Mouse (Mus musculus) thymus, postnatal 4 days (tissue): ENCODE measurements at regions not wholly inside any gene's neighbourhood (a gene's known extent, or its start where the extent isn't known, plus 50 kb on each side); places are given as distances from the start of the nearest gene placed in this dataset.

Experiments used
- DNase-seq: peaks from one replicate; pipeline ENCODE4 v3.0.0; 2021

DNA sequence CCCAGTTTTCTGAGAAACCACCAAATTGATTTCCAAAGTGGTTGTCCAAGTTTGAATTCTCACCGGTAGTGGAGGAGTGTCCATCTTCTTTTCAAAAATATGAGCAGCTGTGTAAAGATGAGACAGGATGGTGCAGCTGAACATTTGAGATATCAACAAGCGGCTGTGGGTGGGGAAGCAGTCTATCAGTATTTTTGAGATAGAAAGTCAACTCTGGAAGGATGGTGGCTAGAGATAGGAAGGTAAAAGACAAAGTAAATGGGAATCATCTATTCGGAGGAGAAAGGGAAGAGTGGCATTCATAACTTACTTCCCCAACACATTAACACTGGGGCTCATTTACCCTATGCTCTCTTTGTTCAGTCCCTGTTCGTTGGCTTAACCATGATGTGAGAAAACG is 146.9 kb upstream of the Gmnc start:
- no peak for DNase-seq

DNA sequence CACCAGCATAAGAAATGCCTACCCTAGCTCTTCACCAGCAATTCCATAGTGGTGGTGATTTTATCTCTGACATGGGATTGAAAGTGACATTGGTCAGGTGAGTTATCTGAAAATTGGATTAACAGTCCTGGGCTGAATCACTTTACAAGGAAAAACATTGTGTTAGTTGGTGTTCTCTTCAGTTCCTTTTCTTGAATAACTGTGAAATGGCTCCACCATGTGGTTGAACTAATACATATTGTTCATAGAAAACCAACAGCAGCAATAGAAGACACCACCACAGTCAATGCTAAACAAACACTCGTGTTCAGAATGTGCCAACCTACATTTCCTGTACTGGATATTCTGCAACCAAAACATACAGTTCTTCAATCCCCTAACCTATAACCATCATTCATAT is 147.5 kb upstream of the Gmnc start:
- DNase-seq: no peak

DNA sequence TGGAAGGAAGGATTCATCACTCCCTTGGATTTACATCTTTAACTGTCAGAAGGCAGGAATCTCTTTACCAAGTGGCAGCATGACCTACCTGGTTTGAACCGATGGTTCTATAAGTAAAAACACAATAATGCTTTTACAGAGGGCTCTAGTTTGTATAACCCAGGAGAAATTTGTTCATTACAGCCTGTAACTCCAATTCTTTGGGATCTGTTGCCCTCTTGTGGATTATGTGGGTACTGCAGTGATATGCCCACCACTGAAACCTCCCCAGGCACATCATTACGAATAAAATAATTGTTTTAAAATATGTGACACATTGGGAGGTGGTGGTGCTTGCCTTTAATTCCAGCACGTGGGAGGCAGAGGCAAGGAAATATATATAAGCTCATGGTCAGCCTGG is 148.6 kb upstream of the Gmnc start:
- peak; percentile 40 for DNase-seq

DNA sequence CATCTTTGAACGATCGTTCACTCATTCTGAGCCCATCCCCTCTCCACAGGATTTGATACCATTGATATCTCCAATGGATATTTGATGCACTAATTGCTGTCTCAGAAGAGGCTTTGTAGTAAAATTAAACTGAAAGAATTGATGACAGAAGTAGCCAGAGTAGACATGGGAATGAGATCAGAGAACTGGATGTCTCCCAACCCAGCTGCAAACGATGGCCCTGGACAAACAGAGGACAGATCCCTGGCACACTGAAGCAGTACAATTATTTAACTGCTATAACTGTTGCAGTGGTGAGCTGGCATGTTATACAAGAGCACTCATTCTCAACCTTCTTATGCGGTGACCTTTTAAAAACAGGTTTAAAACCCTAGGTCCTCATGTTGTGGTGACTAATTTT is 151.5 kb upstream of the Ostn start:
- no peak for DNase-seq

DNA sequence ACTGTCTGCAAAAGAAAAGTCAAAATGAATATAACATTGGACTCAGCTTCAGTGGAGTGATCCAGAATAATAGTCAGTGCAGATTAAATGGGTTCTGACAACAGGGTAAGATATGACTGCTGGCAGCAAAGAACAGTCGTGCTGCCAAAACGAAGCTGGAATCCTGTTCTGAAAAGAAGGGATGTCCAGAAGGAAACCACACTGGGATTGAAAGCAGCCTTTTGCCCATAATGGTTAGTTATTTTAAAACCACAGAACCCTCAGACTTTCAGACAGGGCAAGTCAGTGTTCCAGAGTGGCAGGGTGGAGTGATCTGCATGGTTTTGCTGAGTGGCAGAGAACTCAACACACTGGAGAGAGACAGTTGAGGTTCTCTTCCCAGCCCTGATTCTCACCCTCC is 111.6 kb upstream of the Ostn start:
- DNase-seq: no peak
